Mouse (Mus musculus) spleen, adult 18-20 months (tissue): Measurements from ENCODE around the gene Pex26.
A peak's percentile ranks its signal among the peaks of the same experiment; 100 is the strongest.

Source experiments
- DNase-seq, 2 experiments: peaks; one replicate each; pipeline ENCODE4 v3.0.0; 2022; ENCODE audit warnings: mixed read lengths in 2 of 2

The Pex26 gene

DNA sequence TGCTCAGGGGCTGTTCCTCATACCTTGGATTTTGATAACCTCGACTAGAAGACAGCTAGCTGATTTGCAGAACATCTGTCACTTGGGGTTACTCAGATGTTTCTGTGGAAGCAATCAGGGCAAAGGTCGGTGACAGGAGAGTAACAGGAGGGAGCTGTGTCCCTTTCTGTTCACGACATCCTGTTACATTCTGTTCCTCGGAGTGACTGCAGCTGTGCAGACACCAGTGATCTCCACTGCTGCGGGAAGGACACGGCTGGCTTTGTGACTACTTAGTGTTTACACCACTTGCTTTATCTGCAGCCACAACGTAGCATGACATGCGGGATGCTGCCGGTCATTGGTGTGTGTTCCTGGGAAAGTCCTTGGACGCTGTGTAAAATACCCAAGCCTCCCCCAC is 59.7 kb downstream of the Pex26 start:
- no peak for DNase-seq

DNA sequence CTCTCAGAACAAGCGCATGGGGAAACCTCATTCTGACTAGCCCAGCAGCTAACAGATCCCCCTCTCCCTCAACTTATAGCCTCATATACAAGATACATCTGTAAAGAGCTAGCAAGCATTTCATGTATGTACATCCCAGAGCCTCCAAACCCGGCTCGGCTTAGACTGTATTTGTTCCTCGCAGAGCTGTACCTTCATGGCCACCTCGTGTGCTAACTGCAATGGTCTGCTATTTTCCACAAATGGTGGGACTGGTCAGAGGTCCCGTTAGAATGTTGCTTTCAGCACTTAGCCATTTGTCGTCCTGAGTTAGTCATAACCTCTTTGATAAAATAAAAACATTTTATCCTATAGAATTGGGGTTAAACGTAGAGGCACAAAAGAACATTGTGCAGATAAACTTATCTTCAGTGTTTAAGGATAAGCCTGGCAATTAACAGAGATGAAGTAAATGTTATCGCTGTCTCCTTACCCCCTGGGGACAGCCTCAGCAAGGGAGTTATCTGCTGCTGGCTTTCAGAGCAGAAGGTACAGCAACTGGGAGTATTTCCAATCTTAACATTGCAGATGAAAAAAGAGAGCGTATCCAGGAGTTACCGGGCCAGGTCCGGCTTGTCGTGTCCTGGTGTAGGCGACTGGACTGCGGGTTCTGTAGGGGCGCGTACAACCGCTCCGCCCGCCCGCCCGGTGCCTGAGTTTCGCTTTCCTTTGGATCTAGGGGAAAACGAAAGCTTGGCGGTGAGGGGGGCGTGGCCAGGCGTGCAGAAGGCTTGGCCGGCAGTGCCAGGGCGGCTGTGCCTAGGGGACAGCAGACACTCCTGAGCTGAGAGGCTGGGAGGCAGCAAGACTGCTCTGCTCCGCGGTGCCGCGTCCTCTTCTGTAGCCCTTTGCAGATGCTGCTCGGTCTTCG is 61.9 kb downstream of the Pex26 start, which contains the start of gene Usp18:
Usp18 (plus strand) TSS at position 780 of the 910 bp plus-strand sequence.
- DNase-seq, result peak; percentile 79 to 88

DNA sequence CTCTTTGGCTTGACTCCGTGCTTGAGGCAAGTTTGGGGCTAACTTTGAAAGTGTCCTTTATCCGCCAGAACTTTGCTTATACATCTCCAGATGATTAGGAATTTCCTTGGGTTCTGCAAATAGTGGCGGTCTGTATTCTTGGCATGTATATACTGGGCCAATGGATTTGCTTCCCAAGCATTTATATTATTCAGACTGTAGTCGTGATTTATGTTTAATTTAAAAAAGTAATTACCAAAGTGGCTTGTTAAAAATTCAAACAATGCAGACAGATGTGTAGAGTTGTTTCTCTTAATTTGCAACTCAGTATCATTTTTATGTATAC is 62.5 kb downstream of the Pex26 start:
- DNase-seq, result no peak
